Mouse (Mus musculus): ENCODE results near the gene Cldn22. TPM values are rescaled to one million over a fixed set of nuclear protein-coding genes. Genes with fewer than 3 reads are reported as not detected.
A peak's percentile ranks its signal among the peaks of the same experiment; 100 is the strongest.

The Cldn22 gene
- total and polyA plus RNA-seq, 3 experiments = not detected

GRCm38 (mm10) chr8:47833944-47834343 is 9.7 kb downstream of the Cldn22 start:
- DNase-seq (ENCODE audit: low read depth, low spot score) = peak; percentile 35
- no peak overlapping the region for H3K4me3 ChIP-seq (ENCODE audit: control insufficient read depth in 1 of 2, insufficient read depth in 1 of 2, low read depth in 2 of 2, low read length in 2 of 2)
- no peak overlapping the region for H3K27ac ChIP-seq (ENCODE audit: control insufficient read depth, low read depth, low read length)
- peaks cover 0 to 5% of the 10 kb centered on the region in 2 experiments; a peak in 3 of 4 replicates for H3K36me3 ChIP-seq (ENCODE audit: control insufficient read depth in 1 of 2, insufficient read depth in 2 of 2, low read length in 2 of 2)
- H3K4me1 ChIP-seq (ENCODE audit: control insufficient read depth in 1 of 2, insufficient read depth in 2 of 2, low read length in 2 of 2) = peaks cover 5 to 13% of the 10 kb centered on the region in 2 experiments
- H3K9ac ChIP-seq (ENCODE audit: control insufficient read depth, low read depth, low read length, poor library complexity, severe bottlenecking) = no peak overlapping the region
- no peaks in the 10 kb centered on the region for H3K79me2 ChIP-seq (ENCODE audit: control insufficient read depth, insufficient read depth, low read length, poor library complexity)
- TF ChIP-seq RCOR1 (IDR thresholded peaks at IDR 0.05; ENCODE audit: low read depth, low read length) = 0 out of 2 replicates have a peak, but pooled peaks have one; percentile 27
- 0 out of 2 replicates have a peak, but pooled peaks have one; percentile 35 for TF ChIP-seq GATA1 (IDR thresholded peaks at IDR 0.05; ENCODE audit: low read depth, low read length)
- peak; percentile 6; the same call in 1 of the 2 replicates for TF ChIP-seq USF1 (IDR thresholded peaks at IDR 0.05; ENCODE audit: low read depth, low read length)
- TF ChIP-seq ETS1 (IDR thresholded peaks at IDR 0.05; ENCODE audit: low read depth, low read length) = no peak
- H3K9me3 ChIP-seq (replicated peaks; ENCODE audit: insufficient read depth, low read length) = no peaks in the 10 kb centered on the region
- no peaks in the 10 kb centered on the region for H3K27me3 ChIP-seq (ENCODE audit: control insufficient read depth in 1 of 2, insufficient read depth in 2 of 2, low read length in 2 of 2)

GRCm38 (mm10) chr8:47843063-47843462 is 18.8 kb downstream of the Cldn22 start:
- TF ChIP-seq JUND (IDR thresholded peaks at IDR 0.05; ENCODE audit: low read depth, low read length) (no peak), CTCF (IDR thresholded peaks at IDR 0.05 in 2 of 3, conservative IDR thresholded peaks at IDR 0.05 in 1 of 3; ENCODE audit: control insufficient read depth in 1 of 3, insufficient read depth in 1 of 3, low read depth in 2 of 3, low read length in 3 of 3, poor library complexity in 1 of 3, severe bottlenecking in 1 of 3) (peak in 1 of 3 experiments; percentile 6; a peak in 1 of 6 replicates)
- no peaks in the 10 kb centered on the region for H3K27me3 ChIP-seq (ENCODE audit: control insufficient read depth in 1 of 2, insufficient read depth in 2 of 2, low read length in 2 of 2)
- no peaks in the 10 kb centered on the region; a peak in 1 of 4 replicates for H3K36me3 ChIP-seq (ENCODE audit: control insufficient read depth in 1 of 2, insufficient read depth in 2 of 2, low read length in 2 of 2)
- H3K4me3 ChIP-seq (ENCODE audit: control insufficient read depth in 1 of 2, insufficient read depth in 1 of 2, low read depth in 2 of 2, low read length in 2 of 2) = no peak overlapping the region
- H3K79me2 ChIP-seq (ENCODE audit: control insufficient read depth, insufficient read depth, low read length, poor library complexity) = no peaks in the 10 kb centered on the region
- no peak overlapping the region for H3K9ac ChIP-seq (ENCODE audit: control insufficient read depth, low read depth, low read length, poor library complexity, severe bottlenecking)
- H3K27ac ChIP-seq (ENCODE audit: control insufficient read depth, low read depth, low read length) = no peak overlapping the region
- H3K4me1 ChIP-seq (ENCODE audit: control insufficient read depth in 1 of 2, insufficient read depth in 2 of 2, low read length in 2 of 2) = no peaks in the 10 kb centered on the region
- no peak for DNase-seq (ENCODE audit: low read depth, low spot score)
- no peaks in the 10 kb centered on the region for H3K9me3 ChIP-seq (replicated peaks; ENCODE audit: insufficient read depth, low read length)

- Histone ChIP-seq H3K9ac (ENCODE audit: control insufficient read depth, low read depth, low read length, poor library complexity, severe bottlenecking) (no peak overlapping the region), H3K27ac (ENCODE audit: control insufficient read depth, low read depth, low read length) (no peak overlapping the region), H3K79me2 (ENCODE audit: control insufficient read depth, insufficient read depth, low read length, poor library complexity) (no peaks in the 10 kb centered on the region), H3K4me3 (ENCODE audit: control insufficient read depth in 1 of 2, insufficient read depth in 1 of 2, low read depth in 2 of 2, low read length in 2 of 2) (no peak overlapping the region), H3K4me1 (ENCODE audit: control insufficient read depth in 1 of 2, insufficient read depth in 2 of 2, low read length in 2 of 2) (no peaks in the 10 kb centered on the region), H3K9me3 (replicated peaks; ENCODE audit: insufficient read depth, low read length) (no peaks in the 10 kb centered on the region), H3K36me3 (ENCODE audit: control insufficient read depth in 1 of 2, insufficient read depth in 2 of 2, low read length in 2 of 2) (no peaks in the 10 kb centered on the region; a peak in 1 of 4 replicates), H3K27me3 (ENCODE audit: control insufficient read depth in 1 of 2, insufficient read depth in 2 of 2, low read length in 2 of 2) (no peaks in the 10 kb centered on the region)
- no peak for DNase-seq (ENCODE audit: low read depth, low spot score)
- TF ChIP-seq RAD21 (IDR thresholded peaks at IDR 0.05; ENCODE audit: low read depth, low read length) = no peak
Observed at GRCm38 (mm10) chr8:47843651-47844050, 19.4 kb downstream of the Cldn22 start.

GRCm38 (mm10) chr8:47845956-47846355 is 21.7 kb downstream of the Cldn22 start:
- no peak overlapping the region for H3K27ac ChIP-seq (ENCODE audit: control insufficient read depth, low read depth, low read length)
- H3K9me3 ChIP-seq (replicated peaks; ENCODE audit: insufficient read depth, low read length) = no peaks in the 10 kb centered on the region
- no peaks in the 10 kb centered on the region for H3K79me2 ChIP-seq (ENCODE audit: control insufficient read depth, insufficient read depth, low read length, poor library complexity)
- no peak overlapping the region for H3K4me3 ChIP-seq (ENCODE audit: control insufficient read depth in 1 of 2, insufficient read depth in 1 of 2, low read depth in 2 of 2, low read length in 2 of 2)
- H3K4me1 ChIP-seq (ENCODE audit: control insufficient read depth in 1 of 2, insufficient read depth in 2 of 2, low read length in 2 of 2) = no peaks in the 10 kb centered on the region
- H3K9ac ChIP-seq (ENCODE audit: control insufficient read depth, low read depth, low read length, poor library complexity, severe bottlenecking) = no peak overlapping the region
- DNase-seq (ENCODE audit: low read depth, low spot score) = no peak
- H3K36me3 ChIP-seq (ENCODE audit: control insufficient read depth in 1 of 2, insufficient read depth in 2 of 2, low read length in 2 of 2) = no peaks in the 10 kb centered on the region
- H3K27me3 ChIP-seq (ENCODE audit: control insufficient read depth in 1 of 2, insufficient read depth in 2 of 2, low read length in 2 of 2) = no peaks in the 10 kb centered on the region
- no peak for TF ChIP-seq TCF12 (IDR thresholded peaks at IDR 0.05; ENCODE audit: low read depth, low read length)
- TF ChIP-seq POLR2A (IDR thresholded peaks at IDR 0.05; ENCODE audit: control insufficient read depth in 1 of 2, insufficient read depth in 1 of 2, low read depth in 1 of 2, low read length in 2 of 2, poor library complexity in 1 of 2) = no peak
- TF ChIP-seq MAX (IDR thresholded peaks at IDR 0.05; ENCODE audit: low read length) = no peak
- TF ChIP-seq MYB (IDR thresholded peaks at IDR 0.05; ENCODE audit: low read depth, low read length) = no peak
- no peak for TF ChIP-seq UBTF (IDR thresholded peaks at IDR 0.05; ENCODE audit: borderline replicate concordance, insufficient read depth, low read depth, low read length)
- TF ChIP-seq NELFE (IDR thresholded peaks at IDR 0.05; ENCODE audit: low read depth, low read length) = no peak
- no peak for TF ChIP-seq ETS1 (IDR thresholded peaks at IDR 0.05; ENCODE audit: low read depth, low read length)
- no peak for TF ChIP-seq CTCF (IDR thresholded peaks at IDR 0.05 in 2 of 3, conservative IDR thresholded peaks at IDR 0.05 in 1 of 3; ENCODE audit: control insufficient read depth in 1 of 3, insufficient read depth in 1 of 3, low read depth in 2 of 3, low read length in 3 of 3, poor library complexity in 1 of 3, severe bottlenecking in 1 of 3)
- TF ChIP-seq KAT2A (conservative IDR thresholded peaks at IDR 0.05; ENCODE audit: low read depth, low read length) = no peak
- no peak for TF ChIP-seq GABPA (IDR thresholded peaks at IDR 0.05; ENCODE audit: low read depth, low read length)
- TF ChIP-seq MXI1 (IDR thresholded peaks at IDR 0.05; ENCODE audit: low read depth, low read length) = no peak
- TF ChIP-seq CHD2 (IDR thresholded peaks at IDR 0.05; ENCODE audit: low read length) = no peak

Measured in MEL (cell line).